Mouse (Mus musculus) fat pad, adult 2 months (tissue): ENCODE results near the gene Llcfc1.

Experiments used
- DNase-seq: peaks from one replicate; pipeline ENCODE4 v3.0.0-alpha.2; 2011; ENCODE audit warnings: low read depth, low spot score; ENCODE audit errors: extremely low read depth

Llcfc1 gene

GRCm38 (mm10) chr6:41702928-41703327, 18.7 kb downstream of the Llcfc1 start:
- DNase-seq = no peak

DNA sequence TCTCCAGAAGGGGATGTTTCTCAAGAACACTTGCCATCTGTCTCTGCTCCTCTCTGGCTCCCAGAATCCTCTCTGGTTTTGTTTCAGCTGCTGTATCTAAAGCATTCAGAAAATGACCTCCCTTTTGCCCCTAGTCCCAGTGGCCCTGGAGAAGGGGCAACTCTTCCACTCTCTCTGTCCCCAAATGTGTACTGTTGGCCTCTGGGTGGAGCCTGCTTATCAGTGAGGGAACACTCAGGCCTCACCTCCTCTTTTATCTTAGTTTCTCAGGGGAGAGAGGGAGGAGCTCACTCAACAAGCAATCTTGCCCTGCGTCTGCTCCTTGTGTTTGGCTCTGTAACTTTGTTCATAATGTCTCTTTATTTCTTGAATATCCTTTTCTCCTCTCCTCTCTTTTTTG, 19.9 kb downstream of the Llcfc1 start, which contains the start of gene Kel:
Gene Kel, minus strand, starts transcription at position 217 of the 400 bp plus-strand sequence.
- no peak for DNase-seq

DNA sequence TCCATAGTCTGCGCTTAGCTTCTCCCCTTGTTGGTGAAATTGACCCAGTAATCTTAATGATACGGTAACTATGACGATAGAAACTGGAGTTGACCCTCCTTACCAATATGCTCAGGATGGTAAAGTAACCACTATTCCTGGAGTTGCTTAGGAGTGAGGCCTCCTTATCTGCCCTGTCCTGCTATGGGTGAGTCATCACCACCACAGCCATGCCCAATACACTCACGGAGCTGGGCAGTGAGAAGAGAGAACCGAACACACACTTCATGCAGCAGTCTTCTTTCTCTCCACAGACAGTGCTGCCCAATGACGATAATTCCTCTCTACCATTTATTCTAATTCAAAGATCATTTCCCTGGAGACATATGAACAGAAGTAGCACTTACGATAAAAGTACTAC, 22.0 kb downstream of the Llcfc1 start:
- DNase-seq = no peak

DNA sequence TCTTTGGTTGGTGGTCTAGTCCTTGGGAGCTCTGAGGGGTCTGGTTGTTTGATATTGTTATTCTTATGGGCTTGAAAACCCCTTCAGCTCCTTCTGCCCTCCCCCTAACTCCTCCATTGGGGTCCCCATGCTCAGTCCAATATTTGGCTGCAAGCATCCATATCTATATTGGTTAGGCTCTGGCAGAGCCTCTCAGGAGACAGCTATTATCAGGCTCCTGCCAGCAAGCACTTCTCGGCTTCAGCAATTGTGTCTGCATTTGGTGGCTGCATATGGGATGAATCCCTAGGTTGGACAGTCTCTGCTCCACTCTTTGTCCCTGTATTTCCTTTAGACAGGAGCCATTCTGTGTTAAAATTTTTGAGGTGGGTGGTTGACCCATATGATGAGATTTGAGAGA, 26.1 kb downstream of the Llcfc1 start:
- no peak for DNase-seq

DNA sequence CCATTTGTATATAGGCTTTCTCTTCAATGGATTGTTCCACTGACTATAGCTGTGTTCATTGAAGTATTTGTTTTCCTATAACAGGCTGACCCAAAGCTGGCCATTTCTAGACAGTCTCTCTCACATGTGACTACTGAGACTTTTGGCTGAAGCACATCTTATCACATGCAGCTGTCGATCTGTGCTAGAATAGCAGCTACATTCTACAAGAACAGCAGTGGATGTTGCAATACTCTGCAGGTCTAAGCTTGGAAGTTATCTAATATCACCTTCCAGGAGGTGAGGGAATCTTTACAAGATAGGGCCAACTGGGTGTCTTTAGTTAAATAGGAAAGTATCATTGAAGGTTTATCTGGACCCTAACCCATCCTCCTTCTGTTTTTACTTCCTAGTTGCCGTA, 37.2 kb downstream of the Llcfc1 start:
- no peak for DNase-seq

DNA sequence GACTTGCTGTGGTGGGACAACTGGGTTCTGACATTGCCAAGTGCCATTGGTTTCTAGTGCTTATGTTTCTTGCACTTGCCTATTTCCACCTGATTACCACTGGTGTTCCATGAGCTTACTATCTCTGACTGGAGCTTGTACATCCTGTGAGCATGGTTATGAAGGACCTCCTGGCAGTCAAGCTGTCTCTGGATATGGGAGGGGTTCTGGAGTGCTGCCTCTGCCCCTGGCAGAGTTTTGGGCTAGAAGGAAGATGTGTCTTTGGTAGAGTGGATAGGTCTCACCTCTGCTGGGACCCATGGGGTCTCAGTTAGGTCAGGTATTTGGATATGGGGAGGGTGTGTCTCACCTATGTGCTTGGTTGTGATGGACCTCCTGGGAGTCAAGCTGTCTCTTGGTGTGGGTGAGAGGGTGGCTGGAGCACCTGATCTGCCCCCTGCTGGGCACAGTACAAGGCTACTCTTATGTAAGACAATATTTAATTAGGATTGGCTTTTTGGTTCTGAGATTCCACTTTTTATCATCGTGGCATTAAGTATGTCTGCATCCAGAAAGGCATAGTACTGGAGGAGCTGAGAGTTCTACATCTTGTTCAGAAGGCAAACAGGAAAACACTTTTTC, 43.9 kb downstream of the Llcfc1 start:
- DNase-seq = no peak

- no peak for DNase-seq
Measured at GRCm38 (mm10) chr6:41734719-41735470, 50.7 kb downstream of the Llcfc1 start.
